Mouse (Mus musculus) telencephalon, adult 2 months (tissue): ENCODE data around the gene Glyctk.

ENCODE experiments used
- DNase-seq: peaks from one replicate; pipeline ENCODE4 v3.0.0-alpha.2; 2011; ENCODE audit warnings: low read depth, low spot score

The Glyctk gene

GRCm38 (mm10) chr9:106147851-106148431 lies 10.0 kb downstream of the Glyctk start:
- no peak for DNase-seq

GRCm38 (mm10) chr9:106147281-106147680 lies 10.7 kb downstream of the Glyctk start:
- no peak for DNase-seq

GRCm38 (mm10) chr9:106145582-106145981 lies 12.4 kb downstream of the Glyctk start:
- DNase-seq, result no peak

GRCm38 (mm10) chr9:106144176-106144575 lies 13.8 kb downstream of the Glyctk start:
- no peak for DNase-seq

- DNase-seq, result no peak
These were observed 16.0 kb downstream of the Glyctk start for GRCm38 (mm10) chr9:106141955-106142354.

- DNase-seq, result no peak
These were observed 18.2 kb downstream of the Glyctk start for GRCm38 (mm10) chr9:106139763-106140162.

- DNase-seq, result no peak
These were observed 20.2 kb downstream of the Glyctk start for GRCm38 (mm10) chr9:106137671-106138216.

GRCm38 (mm10) chr9:106130250-106130649 lies 27.7 kb downstream of the Glyctk start:
- no peak for DNase-seq

- DNase-seq, result no peak
These were observed 28.9 kb downstream of the Glyctk start for GRCm38 (mm10) chr9:106129072-106129471.

- no peak for DNase-seq
These were observed 31.1 kb downstream of the Glyctk start for GRCm38 (mm10) chr9:106126786-106127251.

GRCm38 (mm10) chr9:106123599-106123998 lies 34.3 kb downstream of the Glyctk start:
- no peak for DNase-seq

- no peak for DNase-seq
These were observed 38.9 kb downstream of the Glyctk start for GRCm38 (mm10) chr9:106119075-106119474.

GRCm38 (mm10) chr9:106115801-106116424 lies 42.0 kb downstream of the Glyctk start:
- DNase-seq, result no peak

- DNase-seq, result peak; percentile 62
These were observed 45.0 kb downstream of the Glyctk start for GRCm38 (mm10) chr9:106112770-106113423.

- DNase-seq, result no peak
These were observed 51.7 kb downstream of the Glyctk start for GRCm38 (mm10) chr9:106106241-106106640.

GRCm38 (mm10) chr9:106104401-106104800 lies 53.5 kb downstream of the Glyctk start:
- DNase-seq, result no peak
